Comparison of ENCODE assay signal across 22 mouse cellular contexts in the genomic region with DNA sequence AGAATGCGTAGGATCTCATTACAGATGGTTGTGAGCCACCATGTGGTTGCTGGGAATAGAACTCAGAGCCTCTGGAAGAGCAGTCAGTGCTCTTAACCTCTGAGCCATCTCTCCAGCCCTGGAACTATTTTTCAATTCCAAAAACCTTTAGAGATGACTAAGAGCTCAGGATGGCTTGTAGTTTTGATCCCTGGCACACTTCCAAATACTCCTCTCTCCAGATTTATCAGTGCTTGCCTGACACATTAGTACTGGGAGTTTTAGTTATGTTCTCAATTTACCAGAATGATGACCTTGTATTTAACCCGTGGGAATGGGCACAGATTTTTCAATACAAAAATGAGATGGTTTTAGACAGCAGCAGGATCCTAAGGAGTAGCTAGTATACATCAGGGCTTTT. TPM values are rescaled to one million over a fixed set of nuclear protein-coding genes. Genes with fewer than 3 reads are reported as not detected.
"Had no signal": no experiment of that assay in that cellular context is flagged by ENCODE, and none has a peak within 500 bp of the region (broad histone marks: within the 10 kb centered on the region; RNA-seq: fewer than 3 reads in every experiment).

No protein-coding gene starts in this region.

- DNase-seq: kidney, adult 8-10 months; kidney, postnatal 10 days; kidney, postnatal 36 days; layer of hippocampus, adult 9-11 months; liver; lung, adult 18-20 months; lung, postnatal 10 days; lung, postnatal 36 days; thymus, adult 2 months; thymus, postnatal 14 days; thymus, postnatal 4 days had no signal

RNA-seq across cellular contexts. Expression of a gene that starts 24.1 kb away (rescaled TPM):
- total RNA-seq: layer of hippocampus, adult 18-20 months; layer of hippocampus, postnatal 25 days; left cerebral cortex, adult 18-20 months; left cerebral cortex, postnatal 25 days; megakaryocyte-erythroid progenitor cell, adult 5-6 weeks; monocyte, adult 5-6 weeks; neutrophil, adult 5-6 weeks had no signal
- polyA plus RNA-seq: limb, embryonic 10.5 days; liver, embryonic 12.5 days; midbrain, embryonic 16.5 days; neural tube, embryonic 13.5 days had no signal

RNA-seq across cellular contexts. Expression of a gene that starts 36.6 kb away (rescaled TPM):
- total RNA-seq: monocyte, adult 5-6 weeks; neutrophil, adult 5-6 weeks had no signal
